Mouse (Mus musculus) adrenal gland, postnatal 36 days (tissue): ENCODE measurements at regions not wholly inside any gene's neighbourhood (a gene's known extent, or its start where the extent isn't known, plus 50 kb on each side); places are given as distances from the start of the nearest gene placed in this dataset.
A peak's percentile ranks its signal among the peaks of the same experiment; 100 is the strongest.

Experiments used
- DNase-seq, 2 experiments: peaks; one replicate each; pipeline ENCODE4 v3.0.0; 2021; ENCODE audit warnings: mixed read lengths in 1 of 2

- DNase-seq: no peak
Measured at GRCm38 (mm10) chr2:33983112-33983748, 95.5 kb upstream of the Mvb12b start.

GRCm38 (mm10) chr2:33981936-33982335 lies 94.2 kb upstream of the Mvb12b start:
- no peak for DNase-seq

DNA sequence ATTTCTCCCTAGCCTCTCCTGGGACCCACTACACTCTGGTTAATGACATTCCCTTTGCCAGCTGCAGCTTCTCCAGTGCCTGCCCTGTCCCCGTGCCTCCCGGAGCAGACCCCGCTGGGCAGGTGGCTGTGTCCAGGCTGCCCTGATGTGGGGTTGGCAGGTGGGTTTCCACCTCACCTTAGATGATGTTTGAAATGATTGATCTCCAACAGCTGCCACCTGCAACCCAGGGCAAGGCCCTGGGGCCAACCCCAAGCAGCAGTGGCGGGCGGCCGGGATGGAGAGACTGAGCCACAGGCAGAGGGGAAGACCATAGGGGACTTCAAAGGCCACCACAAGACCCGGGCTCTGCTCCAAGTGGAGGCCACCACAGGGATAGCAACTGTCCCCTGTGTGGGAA lies 93.6 kb upstream of the Mvb12b start:
- no peak for DNase-seq

DNA sequence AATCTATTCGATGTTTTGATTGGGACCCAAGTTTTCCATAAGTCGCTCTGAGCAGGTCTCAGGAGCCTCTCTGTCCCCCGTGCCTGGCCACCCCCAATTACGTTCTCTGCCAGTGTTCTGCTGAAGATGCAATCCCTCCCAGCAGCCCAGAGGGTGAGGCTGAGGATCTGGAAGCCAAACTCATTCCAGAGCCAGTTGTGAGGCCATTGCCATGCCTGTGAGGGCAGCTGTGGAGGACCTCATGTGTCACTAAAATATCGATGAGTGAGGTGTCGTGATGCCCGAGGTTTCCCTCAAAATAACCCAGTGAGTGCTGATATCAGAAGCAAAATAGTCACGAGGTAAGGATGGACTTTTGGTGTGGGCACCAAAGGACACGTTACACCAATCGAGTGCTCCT lies 93.1 kb upstream of the Mvb12b start:
- DNase-seq: no peak

- DNase-seq: no peak
Measured at GRCm38 (mm10) chr2:33979276-33979675, 91.5 kb upstream of the Mvb12b start.

DNA sequence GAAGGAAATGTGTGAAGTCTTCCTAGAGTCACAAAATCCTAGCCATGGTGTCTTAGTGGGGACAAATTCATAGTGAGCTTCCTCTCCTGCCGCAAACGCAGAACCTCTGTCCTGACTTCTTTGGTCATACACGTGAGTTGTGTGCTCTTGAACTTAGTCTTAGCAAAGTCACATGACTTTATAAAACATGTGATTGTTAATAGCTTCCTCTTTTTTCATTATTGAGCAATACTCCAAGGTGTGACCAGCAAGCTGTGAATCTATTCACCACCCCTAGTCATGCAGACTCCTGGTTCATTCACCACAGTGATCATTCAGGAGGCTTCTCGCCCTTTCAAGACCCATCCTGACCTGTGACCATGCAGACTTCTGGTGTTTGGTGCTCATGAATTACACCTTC lies 90.8 kb upstream of the Mvb12b start:
- DNase-seq: no peak

DNA sequence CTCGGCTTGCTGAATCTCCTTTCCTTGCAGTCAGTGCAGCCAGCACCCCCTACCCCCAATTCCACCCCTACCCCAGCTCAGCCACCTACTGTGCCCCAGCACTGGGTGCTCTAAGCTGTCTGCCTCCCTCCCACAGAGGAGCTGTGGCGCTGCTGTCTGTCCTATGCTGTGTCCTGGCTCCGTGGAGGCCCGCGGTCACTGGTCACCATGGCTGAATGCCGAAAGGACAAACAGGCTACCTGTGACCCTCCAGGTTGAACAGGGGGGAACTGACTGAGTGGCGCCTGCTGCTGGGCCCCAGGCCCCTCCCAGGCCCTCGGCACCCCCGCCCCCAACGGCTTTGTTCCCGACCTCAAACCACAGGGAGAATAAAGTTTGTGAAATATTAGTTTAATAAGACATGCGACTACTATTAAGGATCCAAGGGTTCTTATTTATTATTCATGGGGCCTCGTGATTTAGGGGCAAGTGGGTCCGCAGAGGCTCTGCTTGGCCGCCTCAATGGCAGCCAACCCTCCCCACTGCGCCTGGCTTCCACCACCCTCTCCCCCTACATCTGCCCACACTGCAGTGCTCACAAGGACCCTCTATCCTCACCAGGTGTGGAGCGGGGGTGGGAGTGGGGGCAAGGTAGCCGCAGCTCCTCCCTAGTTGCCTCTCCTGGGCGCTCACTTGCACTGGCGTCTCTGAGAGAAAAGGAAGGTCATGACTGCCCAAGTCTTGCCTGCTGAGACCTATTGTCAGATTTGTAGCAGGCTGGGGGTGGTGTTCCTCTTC lies 90.0 kb upstream of the Mvb12b start:
- DNase-seq: no peak

GRCm38 (mm10) chr2:33977151-33977550 lies 89.4 kb upstream of the Mvb12b start:
- no peak for DNase-seq

- DNase-seq: no peak
Measured at GRCm38 (mm10) chr2:33976183-33976582, 88.4 kb upstream of the Mvb12b start.

- DNase-seq: peak; percentile 31 to 53
Measured at GRCm38 (mm10) chr2:33975423-33976127, 87.8 kb upstream of the Mvb12b start.

- DNase-seq: no peak
Measured at GRCm38 (mm10) chr2:33974737-33975422, 87.1 kb upstream of the Mvb12b start.

- no peak for DNase-seq
Measured at GRCm38 (mm10) chr2:33974031-33974430, 86.3 kb upstream of the Mvb12b start.

DNA sequence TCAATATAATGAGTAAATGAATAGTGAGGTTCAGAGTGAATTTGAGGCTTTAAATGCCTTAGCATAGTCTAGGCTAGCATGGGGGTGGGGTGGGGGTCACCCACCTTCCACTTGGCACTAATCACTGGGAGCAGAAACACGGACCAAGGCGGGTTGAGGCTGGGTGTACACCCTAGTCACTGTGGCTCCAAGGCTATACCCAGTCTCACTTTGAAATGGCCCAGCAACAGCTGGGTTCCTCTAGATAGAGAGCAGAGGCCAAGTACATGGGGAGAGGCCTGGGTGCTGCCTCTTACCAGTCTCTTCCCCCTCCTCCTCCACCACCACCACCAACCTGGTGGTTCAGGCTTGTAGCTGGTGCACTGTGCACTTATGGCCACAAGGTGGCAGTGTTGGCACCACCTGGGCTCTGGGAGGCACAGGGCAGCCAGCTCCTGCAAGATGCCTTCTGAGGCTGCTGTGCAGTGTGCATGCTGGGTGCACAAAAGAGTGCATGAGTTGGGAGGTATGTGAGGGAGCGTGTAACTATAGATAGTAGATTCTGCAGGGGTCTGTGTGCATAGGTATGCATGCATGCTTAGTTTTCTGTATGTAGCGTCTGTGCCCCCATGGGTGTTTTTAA lies 85.6 kb upstream of the Mvb12b start:
- DNase-seq: peak; percentile 85

- peak; percentile 66 for DNase-seq
Measured at GRCm38 (mm10) chr2:33966984-33967421, 79.3 kb upstream of the Mvb12b start.

GRCm38 (mm10) chr2:33966389-33966983 lies 78.7 kb upstream of the Mvb12b start:
- DNase-seq: no peak

DNA sequence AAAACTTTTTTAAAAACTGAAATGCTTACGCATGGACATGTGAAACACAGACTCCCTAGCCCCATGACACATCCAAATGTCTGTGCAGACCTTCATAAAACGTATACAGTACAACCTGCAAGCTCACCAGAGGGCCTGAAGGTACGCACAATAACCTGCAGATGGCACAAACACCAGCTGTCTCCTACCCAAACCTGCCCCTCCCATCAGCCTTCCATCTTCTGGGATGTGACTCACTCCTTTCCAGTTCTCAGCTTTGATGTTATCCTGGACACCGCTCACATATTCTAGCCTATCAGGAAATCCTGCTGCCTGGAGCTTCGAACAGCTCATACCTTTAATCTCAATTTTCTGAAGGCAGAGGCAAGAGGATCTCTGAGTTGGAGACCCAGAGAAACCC lies 76.3 kb upstream of the Mvb12b start:
- no peak for DNase-seq

DNA sequence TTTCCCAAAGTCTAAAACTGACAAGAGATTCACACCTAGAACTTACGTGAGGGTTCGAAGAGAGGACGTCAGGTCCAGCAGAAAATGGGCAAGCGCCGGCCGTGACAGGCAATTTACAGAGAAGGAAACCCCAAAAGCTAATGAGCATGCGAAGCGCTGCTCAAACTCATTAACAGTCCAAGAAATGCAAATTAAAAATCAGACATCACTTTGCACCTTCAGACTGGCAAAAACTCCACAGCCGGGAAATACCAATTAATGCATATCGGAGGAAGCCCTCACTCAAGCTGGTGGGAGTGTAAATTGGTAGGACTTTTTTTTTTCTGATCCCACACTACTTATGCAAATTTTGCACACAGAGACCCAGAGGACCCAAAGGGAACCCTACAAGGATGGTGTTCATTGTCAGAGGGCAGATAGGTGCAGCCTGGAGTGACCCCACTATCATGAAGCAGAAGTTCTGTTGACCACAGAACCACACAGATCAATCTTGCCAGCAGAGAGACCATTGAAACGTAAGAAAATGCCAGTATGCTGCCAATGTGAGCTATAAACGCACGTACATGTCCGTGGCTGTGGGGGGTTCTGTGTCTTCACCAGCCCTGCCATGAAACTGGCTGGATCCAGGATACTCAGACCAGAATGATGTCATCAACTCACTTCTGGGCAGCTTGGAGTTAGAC lies 74.8 kb upstream of the Mvb12b start:
- no peak for DNase-seq

GRCm38 (mm10) chr2:33961566-33961965 lies 73.8 kb upstream of the Mvb12b start:
- no peak for DNase-seq

DNA sequence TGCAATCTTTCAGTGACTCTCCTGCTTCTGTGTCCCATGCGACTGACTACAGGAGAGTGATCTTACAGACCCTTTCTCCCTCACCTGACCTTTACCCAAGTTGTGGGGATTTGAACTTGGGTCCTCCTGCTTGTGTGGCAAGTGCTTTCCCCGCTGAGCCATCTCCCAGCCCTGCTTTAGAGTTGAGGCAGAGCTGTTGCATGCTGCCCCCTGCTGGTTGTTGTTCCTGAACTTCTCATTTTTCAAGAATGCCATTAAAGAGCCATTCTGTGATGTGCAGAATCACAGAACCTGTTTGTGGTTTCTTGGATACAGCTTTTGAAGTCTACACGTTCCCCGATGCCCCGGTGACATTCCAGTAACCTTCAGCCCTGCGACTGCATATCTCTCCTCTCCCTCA lies 70.0 kb upstream of the Mvb12b start:
- peak; percentile 40 to 64 for DNase-seq

GRCm38 (mm10) chr2:33944301-33944700 lies 56.6 kb upstream of the Mvb12b start:
- no peak for DNase-seq

DNA sequence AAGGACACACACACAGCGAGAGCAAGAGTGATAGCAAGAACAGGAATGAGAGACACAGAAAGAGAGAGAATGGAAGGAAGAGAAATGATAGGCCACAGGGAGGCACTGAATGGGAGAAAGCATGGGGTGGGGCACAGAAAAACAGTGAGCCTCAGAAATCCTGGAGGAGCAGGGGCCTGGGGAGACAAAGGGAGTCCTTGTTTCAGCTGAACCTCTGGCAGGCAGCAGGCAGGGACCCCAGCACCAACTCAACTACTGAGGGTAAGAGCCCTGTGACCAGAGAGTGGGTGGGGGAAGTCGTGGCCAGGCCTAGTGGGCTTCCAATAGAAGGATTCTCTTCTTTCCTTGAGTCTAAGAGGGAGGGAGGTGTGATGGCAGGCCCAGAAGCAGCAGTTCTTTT lies 54.3 kb upstream of the Mvb12b start:
- DNase-seq: no peak
